Mouse (Mus musculus): ENCODE measurements around the gene Trp53bp1. TPM values are rescaled to one million over a fixed set of nuclear protein-coding genes. Genes with fewer than 3 reads are reported as not detected.
A peak's percentile ranks its signal among the peaks of the same experiment; 100 is the strongest.

Gene Trp53bp1
- polyA plus RNA-seq, 1 experiment from 2014 or later = 62.6 TPM

GRCm38 (mm10) chr2:121294182-121294581, 23.0 kb upstream of the Trp53bp1 start:
- ATAC-seq (ENCODE audit: insufficient number of reproducible peaks, low FRiP score, low TSS enrichment, low read depth) = no peak

GRCm38 (mm10) chr2:121292316-121293013, 21.3 kb upstream of the Trp53bp1 start:
- H3K4me1 ChIP-seq = peaks cover 47% of the 10 kb centered on the region
- peaks cover 57% of the 10 kb centered on the region for H3K27me3 ChIP-seq
- no peak for ATAC-seq (ENCODE audit: insufficient number of reproducible peaks, low FRiP score, low TSS enrichment, low read depth)
- no peaks in the 10 kb centered on the region for H3K36me3 ChIP-seq
- no peak overlapping the region for H3K9ac ChIP-seq
- no peaks in the 10 kb centered on the region for H3K9me3 ChIP-seq
- 65% methylated on average over 5 of the region's 5 CpGs for WGBS
- H3K4me3 ChIP-seq = no peak overlapping the region
- no peak overlapping the region for H3K4me2 ChIP-seq
- H3K27ac ChIP-seq = no peak overlapping the region

More at GRCm38 (mm10) chr2:121294182-121294581, 23.0 kb upstream of the Trp53bp1 start:
- Histone ChIP-seq H3K27me3 (peaks cover 57% of the 10 kb centered on the region), H3K4me3 (peak overlapping the region; percentile 53), H3K9me3 (no peaks in the 10 kb centered on the region), H3K4me1 (peaks cover 50% of the 10 kb centered on the region), H3K4me2 (peak overlapping the region; percentile 82), H3K9ac (no peak overlapping the region), H3K27ac (peak overlapping the region; percentile 69; the same call in 1 of the 2 replicates), H3K36me3 (peaks cover 3% of the 10 kb centered on the region; the same call in 1 of the 2 replicates)
- 20% methylated on average over 4 of the region's 4 CpGs for WGBS

GRCm38 (mm10) chr2:121289730-121290540, 18.7 kb upstream of the Trp53bp1 start:
- Histone ChIP-seq H3K36me3 (no peaks in the 10 kb centered on the region), H3K27ac (no peak overlapping the region), H3K4me1 (peaks cover 28% of the 10 kb centered on the region), H3K27me3 (peaks cover 37% of the 10 kb centered on the region), H3K4me3 (peak overlapping the region; percentile 58), H3K4me2 (peak overlapping the region; percentile 94), H3K9me3 (no peaks in the 10 kb centered on the region), H3K9ac (peak overlapping the region; percentile 17; the same call in 1 of the 2 replicates)
- 3% methylated on average over 36 of the region's 36 CpGs for WGBS
- ATAC-seq (ENCODE audit: insufficient number of reproducible peaks, low FRiP score, low TSS enrichment, low read depth) = no peak; the same call in 1 of the 2 replicates

GRCm38 (mm10) chr2:121288901-121289729, 17.9 kb upstream of the Trp53bp1 start, which contains the start of gene Map1a:
Gene Map1a, plus strand, starts transcription at chr2:121289600.
- H3K4me1 ChIP-seq = peaks cover 20% of the 10 kb centered on the region
- H3K27me3 ChIP-seq = peaks cover 37% of the 10 kb centered on the region
- peak within 1 kb of the TSS; percentile 17; the same call in 1 of the 2 replicates for H3K9ac ChIP-seq
- no peak within 1 kb of the TSS for H3K27ac ChIP-seq
- no peaks in the 10 kb centered on the region for H3K9me3 ChIP-seq
- peak within 1 kb of the TSS; percentile 58 for H3K4me3 ChIP-seq
- peak; percentile 92 for ATAC-seq (ENCODE audit: insufficient number of reproducible peaks, low FRiP score, low TSS enrichment, low read depth)
- H3K36me3 ChIP-seq = no peaks in the 10 kb centered on the region
- H3K4me2 ChIP-seq = peak within 1 kb of the TSS; percentile 94
- WGBS = 1% methylated on average over 48 of the region's 48 CpGs

GRCm38 (mm10) chr2:121287850-121288249, 16.6 kb upstream of the Trp53bp1 start:
- Histone ChIP-seq H3K27ac (no peak overlapping the region), H3K27me3 (peaks cover 37% of the 10 kb centered on the region), H3K36me3 (no peaks in the 10 kb centered on the region), H3K4me1 (peaks cover 14% of the 10 kb centered on the region), H3K9me3 (no peaks in the 10 kb centered on the region), H3K9ac (no peak overlapping the region), H3K4me3 (no peak overlapping the region), H3K4me2 (no peak overlapping the region)
- ATAC-seq (ENCODE audit: insufficient number of reproducible peaks, low FRiP score, low TSS enrichment, low read depth) = no peak
- 68% methylated on average over 2 of the region's 2 CpGs for WGBS

- H3K4me1 ChIP-seq = peaks cover 20% of the 10 kb centered on the region
- ATAC-seq (ENCODE audit: insufficient number of reproducible peaks, low FRiP score, low TSS enrichment, low read depth) = no peak
- peak overlapping the region; percentile 65 for H3K4me2 ChIP-seq
- H3K36me3 ChIP-seq = peaks cover 15% of the 10 kb centered on the region
- peak overlapping the region; percentile 88 for H3K4me3 ChIP-seq
- no peaks in the 10 kb centered on the region for H3K9me3 ChIP-seq
- 22% methylated on average over 4 of the region's 4 CpGs for WGBS
- no peaks in the 10 kb centered on the region for H3K27me3 ChIP-seq
- no peak overlapping the region for H3K9ac ChIP-seq
- H3K27ac ChIP-seq = peak overlapping the region; percentile 23; the same call in 1 of the 2 replicates
Measured at GRCm38 (mm10) chr2:121271928-121272516, 815 bp upstream of the Trp53bp1 start.

GRCm38 (mm10) chr2:121270521-121271235, 529 bp downstream of the Trp53bp1 start:
- peak; percentile 74 for ATAC-seq (ENCODE audit: insufficient number of reproducible peaks, low FRiP score, low TSS enrichment, low read depth)
- 2% methylated on average over 33 of the region's 35 CpGs for WGBS
- Histone ChIP-seq H3K9ac (peak overlapping the region; percentile 85), H3K4me2 (peak overlapping the region; percentile 65), H3K36me3 (peaks cover 17% of the 10 kb centered on the region), H3K9me3 (no peaks in the 10 kb centered on the region), H3K27me3 (no peaks in the 10 kb centered on the region), H3K4me3 (peak overlapping the region; percentile 88), H3K27ac (peak overlapping the region; percentile 87), H3K4me1 (peaks cover 20% of the 10 kb centered on the region)

GRCm38 (mm10) chr2:121268446-121268845, 2.8 kb downstream of the Trp53bp1 start:
- Histone ChIP-seq H3K4me3 (no peak overlapping the region), H3K4me1 (peaks cover 20% of the 10 kb centered on the region), H3K27me3 (no peaks in the 10 kb centered on the region), H3K4me2 (no peak overlapping the region), H3K9ac (no peak overlapping the region), H3K36me3 (peaks cover 29% of the 10 kb centered on the region), H3K27ac (no peak overlapping the region), H3K9me3 (no peaks in the 10 kb centered on the region)
- WGBS = 65% methylated on average over 8 of the region's 8 CpGs
- ATAC-seq (ENCODE audit: insufficient number of reproducible peaks, low FRiP score, low TSS enrichment, low read depth) = no peak

- Histone ChIP-seq H3K27me3 (no peaks in the 10 kb centered on the region), H3K4me1 (no peaks in the 10 kb centered on the region), H3K27ac (no peak overlapping the region), H3K36me3 (peaks cover 91% of the 10 kb centered on the region), H3K4me3 (no peak overlapping the region), H3K4me2 (no peak overlapping the region), H3K9me3 (no peaks in the 10 kb centered on the region), H3K9ac (no peak overlapping the region)
- 85% methylated on average over 2 of the region's 2 CpGs for WGBS
- ATAC-seq (ENCODE audit: insufficient number of reproducible peaks, low FRiP score, low TSS enrichment, low read depth) = no peak
Measured at GRCm38 (mm10) chr2:121249758-121250157, 21.4 kb downstream of the Trp53bp1 start.

- Histone ChIP-seq H3K9me3 (no peaks in the 10 kb centered on the region), H3K27ac (no peak overlapping the region), H3K4me2 (no peak overlapping the region), H3K27me3 (no peaks in the 10 kb centered on the region), H3K4me1 (no peaks in the 10 kb centered on the region), H3K4me3 (no peak overlapping the region), H3K9ac (no peak overlapping the region), H3K36me3 (peaks cover 81% of the 10 kb centered on the region)
- ATAC-seq (ENCODE audit: insufficient number of reproducible peaks, low FRiP score, low TSS enrichment, low read depth) = no peak
- 93% methylated on average over 5 of the region's 5 CpGs for WGBS
Measured at GRCm38 (mm10) chr2:121244099-121244498, 27.1 kb downstream of the Trp53bp1 start.
